Mouse (Mus musculus) cerebellum, adult 2 months (tissue): ENCODE measurements around the gene Trpc2.

Experiments used
- CTCF ChIP-seq: fragments of 200-500 bp; IDR thresholded peaks from 2 replicates; pipeline ENCODE4 v1.5.1; 2011; ENCODE audit warnings: low read depth, mild to moderate bottlenecking, control low read depth, low read length, moderate library complexity, borderline replicate concordance; ENCODE audit not compliant: insufficient read depth
- POLR2A ChIP-seq: fragments of 200-500 bp; IDR thresholded peaks from 2 replicates; pipeline ENCODE4 v1.6.1; 2011; ENCODE audit warnings: low read length, control low read depth, borderline replicate concordance; ENCODE audit not compliant: insufficient read depth

DNA sequence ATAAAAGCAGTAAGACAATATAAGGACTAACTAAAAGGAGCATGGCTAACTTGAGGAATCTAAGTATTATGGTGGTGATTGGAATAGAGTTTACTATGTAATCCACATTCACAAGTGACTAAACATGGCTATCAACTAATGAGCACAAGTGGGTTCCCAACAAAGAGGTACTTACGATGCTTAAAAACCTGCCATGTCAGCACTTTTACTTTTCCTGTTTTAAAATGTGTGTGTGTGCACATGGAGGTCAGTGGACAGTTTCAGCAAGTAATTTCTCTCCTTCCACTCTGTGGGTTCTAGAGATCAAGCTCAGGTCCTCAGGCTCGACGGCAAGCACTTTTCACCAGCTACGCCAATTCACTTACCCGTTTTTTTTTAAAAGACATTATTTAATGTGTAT is 55.0 kb downstream of the Trpc2 start:
- TF ChIP-seq POLR2A (no peak), CTCF (no peak)
